Mouse (Mus musculus): ENCODE measurements around the gene Gorasp2. TPM values are rescaled to one million over a fixed set of nuclear protein-coding genes. Genes with fewer than 3 reads are reported as not detected.

The Gorasp2 gene
- total RNA-seq, 1 experiment from 2014 or later: 97.4 TPM

DNA sequence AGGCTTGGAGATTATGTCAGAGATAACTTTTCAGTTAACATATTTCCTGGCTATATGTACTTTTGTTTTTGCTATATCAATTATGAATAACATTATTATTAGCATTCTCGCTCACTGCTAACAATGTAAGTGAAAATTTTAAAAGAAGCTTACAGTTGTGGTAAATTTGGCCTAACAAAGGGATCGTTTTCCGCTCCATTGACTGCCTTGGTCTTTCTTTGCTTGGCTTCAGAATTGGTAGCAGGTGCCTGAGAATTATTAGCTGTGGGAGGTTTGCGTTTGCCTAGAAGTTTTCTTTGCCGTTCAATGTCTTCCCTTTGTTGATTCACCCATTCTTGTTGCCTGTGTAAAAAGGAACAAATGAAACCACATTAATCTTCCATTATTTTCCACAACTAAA lies 80.5 kb downstream of the Gorasp2 start:
- DNase-seq: no peak

DNA sequence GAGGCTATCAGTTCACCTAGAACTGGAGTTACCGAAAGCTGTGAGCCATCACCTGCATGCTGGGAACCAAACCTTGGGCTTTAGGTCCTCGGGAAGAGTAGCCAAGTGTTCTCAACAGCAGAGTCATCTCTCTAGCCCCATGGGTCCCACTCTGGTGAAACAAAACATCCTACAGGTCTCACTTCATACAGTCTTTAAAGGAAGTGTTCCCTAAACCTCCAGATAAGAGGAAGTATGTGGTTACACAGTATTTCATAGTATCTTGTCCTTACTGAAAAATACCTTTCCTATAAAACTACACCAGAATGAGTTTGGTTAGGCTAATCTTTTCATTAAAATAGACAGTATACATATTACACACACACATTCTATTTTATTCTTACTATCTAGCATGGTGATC lies 81.2 kb downstream of the Gorasp2 start:
- no peak for DNase-seq

DNA sequence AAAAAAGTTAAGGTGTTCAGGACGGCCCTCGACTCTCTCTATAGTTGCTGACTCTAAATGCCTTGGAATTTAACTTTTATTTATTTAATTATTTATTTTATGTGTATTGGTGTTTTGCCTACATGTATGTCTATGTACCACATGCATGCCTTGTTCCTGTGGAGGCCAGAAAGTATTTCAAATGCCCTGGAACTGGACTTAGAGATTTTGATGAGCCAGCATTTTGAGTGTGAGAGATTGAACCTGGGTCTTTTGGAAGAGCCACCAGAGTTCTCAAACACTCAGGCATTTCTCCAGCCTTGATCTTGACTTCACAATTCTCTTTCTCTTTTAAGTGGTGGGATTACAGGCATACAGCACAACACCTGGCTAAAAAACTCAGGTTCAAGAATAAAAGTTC lies 90.3 kb downstream of the Gorasp2 start:
- DNase-seq: no peak

DNA sequence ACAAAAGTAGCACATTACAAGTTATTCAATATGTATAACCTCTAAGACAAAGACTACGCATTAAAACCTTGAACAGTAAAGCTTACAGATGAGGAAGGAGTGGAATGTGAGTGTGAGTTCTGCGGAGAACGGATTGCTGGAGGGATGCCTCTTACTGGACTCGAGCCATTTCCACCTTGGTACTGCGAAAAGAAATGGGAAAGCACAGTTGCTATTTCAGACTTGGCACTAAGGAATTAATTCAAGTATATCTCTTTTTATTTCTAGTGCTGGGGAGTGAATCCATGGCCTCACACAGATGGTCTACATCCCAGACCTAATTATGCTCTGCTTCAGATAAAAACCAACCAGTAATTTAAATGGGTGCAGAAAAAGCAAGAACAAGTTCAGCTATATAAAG lies 90.8 kb downstream of the Gorasp2 start:
- no peak for DNase-seq

Other genes with a start within 250 kb of the Gorasp2 start
- 2.0 and 3.5 TPM in 2 replicates for gene Sp5, start 186.7 kb upstream of the Gorasp2 start, total RNA-seq (2021)
- 0.45 TPM in 1 of 2 replicates, not detected in the other for gene Erich2, start 152.8 kb upstream of the Gorasp2 start, total RNA-seq (2021)
- 0.89 and 1.3 TPM in 2 replicates for gene Gad1, start 108.5 kb upstream of the Gorasp2 start, total RNA-seq (2021)
- gene Gm26558, start 532 bp downstream of the Gorasp2 start, total RNA-seq (2021): not detected in 2 replicates
- 60.4 and 66.0 TPM in 2 replicates for gene Tlk1, start 164.2 kb downstream of the Gorasp2 start, total RNA-seq (2021)